Mouse (Mus musculus) heart, adult 11 months (tissue): ENCODE data around the gene Psph.
A peak's percentile ranks its signal among the peaks of the same experiment; 100 is the strongest.
"Not testable (repeated sequence)": the region's sequence is repeated elsewhere in the genome, so short reads cannot be mapped to it uniquely, and the experiment has no call there.

Source experiments
- DNase-seq: peaks from one replicate; pipeline ENCODE4 v3.0.0; 2022

Gene Psph

GRCm38 (mm10) chr5:129786818-129787790 is at the start of gene Psph:
Psph (minus strand) TSS chr5:129787449.
- DNase-seq, result peak; percentile 100

- not testable (repeated sequence) for DNase-seq
Observed at GRCm38 (mm10) chr5:129790591-129790990, 3.3 kb upstream of the Psph start.

GRCm38 (mm10) chr5:129787818-129788593 is 757 bp upstream of the Psph start:
- DNase-seq, result no peak

DNA sequence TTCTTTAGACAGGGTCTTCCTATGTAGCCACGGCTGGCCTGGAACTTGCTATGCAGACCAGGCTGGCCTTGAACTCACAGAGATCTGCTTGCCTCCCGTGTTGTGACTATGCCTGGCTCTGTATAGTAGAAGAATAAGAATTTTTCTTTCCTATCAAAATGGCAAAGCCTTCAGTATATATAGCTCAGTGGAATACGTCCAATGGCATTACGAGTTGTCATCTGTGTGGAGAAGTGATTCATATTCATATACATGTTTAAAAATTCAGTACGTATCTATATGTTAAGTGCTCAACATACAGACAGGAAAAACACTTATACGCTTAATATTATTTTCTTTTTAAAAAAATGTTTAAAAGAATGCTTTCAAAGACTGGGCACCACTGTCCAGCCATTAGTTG is 1.1 kb downstream of the Psph start:
- no peak for DNase-seq

DNA sequence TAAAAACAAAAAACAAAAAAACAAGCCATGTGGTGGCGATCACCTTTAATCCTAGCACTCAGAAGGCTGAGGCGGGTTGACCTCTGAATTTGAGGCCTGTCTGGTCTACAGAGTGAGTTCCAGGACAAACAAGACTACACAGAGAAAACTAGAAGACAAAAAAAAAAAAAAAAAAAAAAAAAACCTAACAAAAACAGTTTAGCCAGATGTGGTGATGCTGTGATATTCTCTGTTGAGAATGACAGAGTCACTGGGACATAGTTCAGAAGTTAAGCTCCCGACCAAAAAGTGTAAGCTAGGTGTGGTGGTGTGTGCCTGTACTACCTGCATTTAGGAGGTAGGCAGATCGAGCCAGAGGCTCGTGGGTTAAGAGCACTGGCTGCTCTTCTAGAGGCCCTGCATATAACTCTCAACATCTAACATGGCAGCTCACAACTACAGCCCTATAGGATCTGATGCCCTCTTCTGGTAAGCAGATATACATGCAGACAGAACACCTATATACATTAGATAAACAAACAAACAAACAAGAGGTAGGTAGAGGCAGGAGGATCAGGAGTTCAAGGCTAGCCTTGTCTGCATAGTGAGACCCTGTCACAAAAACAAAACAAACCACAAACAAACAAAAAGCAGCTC is 1.9 kb downstream of the Psph start:
- DNase-seq, result no peak

- DNase-seq, result no peak
Observed at GRCm38 (mm10) chr5:129782211-129782610, 5.0 kb downstream of the Psph start.

GRCm38 (mm10) chr5:129780131-129780530 is 7.1 kb downstream of the Psph start:
- DNase-seq, result no peak

DNA sequence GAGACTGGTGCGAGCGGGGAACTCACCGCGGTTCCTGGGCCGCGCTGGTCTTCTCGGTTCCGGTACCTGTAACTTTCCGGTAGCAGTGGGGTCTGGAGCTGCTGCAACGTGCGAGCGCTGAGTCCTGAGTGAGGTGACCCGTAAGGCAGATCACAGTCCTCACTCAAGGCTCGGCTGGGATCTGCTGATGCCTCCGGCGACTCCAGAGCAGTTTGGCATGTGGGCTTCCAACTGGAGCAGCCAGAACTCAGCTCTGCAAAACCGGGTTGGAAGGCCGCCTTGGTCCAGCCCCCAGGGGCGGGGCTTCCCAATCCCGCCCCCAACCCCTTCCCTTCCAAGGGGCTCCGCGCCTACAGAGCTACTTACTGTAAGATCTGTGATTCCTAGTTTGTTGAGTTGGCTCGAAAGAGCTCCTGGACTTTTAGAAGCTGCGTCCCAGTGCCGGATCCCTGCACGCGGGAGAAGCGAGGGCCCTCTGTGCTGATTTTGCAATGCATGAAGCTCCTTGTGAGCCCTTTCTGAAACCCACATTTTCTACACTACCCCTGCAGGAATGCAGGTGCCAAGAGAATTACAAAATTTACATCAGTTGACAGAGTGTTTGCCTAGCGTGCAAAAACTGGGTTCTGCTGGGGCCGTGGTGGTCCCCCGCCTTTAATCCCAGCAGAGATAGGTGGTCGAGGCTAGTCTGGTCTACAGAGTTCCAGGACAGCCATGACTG is 8.1 kb downstream of the Psph start:
- DNase-seq, result peak; percentile 98

GRCm38 (mm10) chr5:129778348-129778995 is 8.8 kb downstream of the Psph start:
- no peak for DNase-seq

DNA sequence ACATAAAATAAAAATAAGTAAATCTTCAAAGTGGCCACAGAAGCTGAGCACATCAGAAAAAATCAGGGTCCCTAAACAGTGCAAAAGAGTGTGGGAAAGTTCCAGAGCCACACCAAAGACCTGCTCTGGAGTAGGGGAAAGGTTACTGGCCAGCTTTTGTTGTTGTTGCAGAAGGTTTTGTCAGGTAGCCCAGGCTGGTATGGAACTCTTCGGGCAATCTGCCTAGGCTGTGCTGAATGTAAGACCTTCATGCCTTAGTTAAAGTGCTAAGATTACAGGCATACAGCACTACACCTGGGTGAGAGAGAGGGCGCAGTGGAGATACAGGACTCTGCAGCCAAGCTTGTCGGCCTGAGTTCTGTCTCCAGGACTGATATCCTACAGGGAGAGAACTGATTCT is 12.6 kb downstream of the Psph start:
- no peak for DNase-seq

- DNase-seq, result not testable (repeated sequence)
Observed at GRCm38 (mm10) chr5:129773330-129773729, 13.9 kb downstream of the Psph start.

DNA sequence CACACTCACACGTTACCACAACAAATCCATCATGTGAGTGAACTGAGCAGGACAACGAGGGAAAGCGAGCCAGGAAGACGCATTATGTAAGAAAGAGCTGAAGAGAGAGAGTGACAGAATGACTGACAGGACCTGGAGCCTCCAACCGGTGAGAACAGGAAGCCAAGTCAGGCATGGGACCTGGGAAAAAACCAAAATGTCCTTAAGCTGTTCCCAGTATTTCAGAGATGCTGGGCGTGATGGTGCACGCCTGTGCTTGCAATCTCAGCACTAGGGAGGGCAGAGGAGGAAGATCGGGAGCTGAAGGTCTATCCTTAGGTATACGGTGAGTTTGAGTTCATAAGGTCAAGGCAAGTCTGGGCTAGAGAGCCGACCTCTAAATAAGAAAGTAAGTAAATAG is 14.8 kb downstream of the Psph start:
- no peak for DNase-seq

GRCm38 (mm10) chr5:129770443-129771355 is 16.6 kb downstream of the Psph start:
- DNase-seq, result no peak

GRCm38 (mm10) chr5:129761865-129762540 is 25.2 kb downstream of the Psph start:
- DNase-seq, result no peak

- DNase-seq, result no peak
Observed at GRCm38 (mm10) chr5:129759929-129760480, 27.2 kb downstream of the Psph start.

GRCm38 (mm10) chr5:129756886-129757285 is 30.4 kb downstream of the Psph start:
- no peak for DNase-seq

DNA sequence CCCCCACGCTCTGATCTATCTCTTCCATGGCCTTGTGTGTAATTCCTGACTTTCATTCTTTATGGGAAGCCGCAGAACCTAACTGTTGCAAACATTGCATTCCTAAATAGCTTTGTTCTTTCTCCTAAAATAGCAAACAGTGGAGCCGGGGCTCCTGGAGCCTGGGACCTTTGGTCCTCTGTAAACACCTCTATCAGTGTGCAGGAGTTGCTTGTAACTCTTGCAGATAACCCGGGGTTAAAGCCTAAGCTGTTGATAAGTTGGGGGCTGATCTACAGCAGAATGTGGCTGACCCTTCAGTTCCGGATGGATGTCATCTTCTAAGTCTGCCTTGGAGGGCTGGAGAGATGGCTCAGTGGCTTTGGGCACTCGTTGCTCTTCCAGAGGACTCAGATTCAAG is 43.2 kb downstream of the Psph start:
- DNase-seq, result no peak

GRCm38 (mm10) chr5:129742903-129743488 is 44.3 kb downstream of the Psph start:
- no peak for DNase-seq

DNA sequence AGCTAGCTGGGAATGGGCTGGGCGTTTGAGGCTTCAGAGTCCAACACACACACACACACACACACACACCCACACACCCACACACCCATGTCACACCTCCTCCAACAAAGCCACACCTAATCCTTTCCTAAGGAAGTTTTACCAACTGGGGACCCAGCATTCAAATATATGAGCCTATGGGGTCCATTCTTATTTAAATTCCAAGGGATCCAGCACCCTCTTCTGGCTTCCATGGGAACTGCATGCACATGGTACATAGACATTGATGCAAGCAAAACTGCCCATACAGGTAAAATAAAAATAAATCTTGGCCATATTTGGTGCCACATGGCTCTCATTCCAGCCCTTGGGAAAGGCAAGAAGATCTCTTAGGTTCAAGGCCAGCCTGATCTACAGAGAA is 46.3 kb downstream of the Psph start:
- DNase-seq, result no peak

- peak; percentile 96 for DNase-seq
Observed at GRCm38 (mm10) chr5:129731021-129731420, 56.2 kb downstream of the Psph start.
